Mouse (Mus musculus) kidney, embryonic 16.5 days (tissue): ENCODE measurements at regions not wholly inside any gene's neighbourhood (a gene's known extent, or its start where the extent isn't known, plus 50 kb on each side); places are given as distances from the start of the nearest gene placed in this dataset.

Experiments used
- ATAC-seq: fragments of 200-750 bp; cut with Nextera tagmentation; 2 replicates; pipeline ENCODE4 v1.8.0; 2017; ENCODE audit warnings: moderate TSS enrichment; ENCODE audit not compliant: low FRiP score, low TSS enrichment
- H3K27ac ChIP-seq: fragments of 300-500 bp; sonication (generic); 2 replicates; pipeline ENCODE4 v1.5.1; 2014; ENCODE audit warnings: low read length
- H3K27me3 ChIP-seq: fragments of 300-500 bp; sonication (generic); 2 replicates; pipeline ENCODE4 v1.6.1; 2014; ENCODE audit warnings: low read length, control low read depth, mixed read lengths; ENCODE audit not compliant: insufficient read depth
- H3K36me3 ChIP-seq: fragments of 300-500 bp; sonication (generic); 2 replicates; pipeline ENCODE4 v1.6.1; 2014; ENCODE audit warnings: low read length, control low read depth, mixed read lengths; ENCODE audit not compliant: insufficient read depth
- H3K4me1 ChIP-seq: fragments of 300-500 bp; sonication (generic); 2 replicates; pipeline ENCODE4 v1.6.1; 2014; ENCODE audit warnings: low read length, control low read depth, mixed read lengths; ENCODE audit not compliant: insufficient read depth
- H3K4me2 ChIP-seq: fragments of 300-500 bp; sonication (generic); replicated peaks from 2 replicates; pipeline ENCODE4 v1.6.1; 2014; ENCODE audit warnings: low read depth, low read length
- H3K4me3 ChIP-seq: fragments of 300-500 bp; sonication (generic); 2 replicates; pipeline ENCODE4 v1.5.1; 2014; ENCODE audit warnings: mild to moderate bottlenecking, low read length
- H3K9ac ChIP-seq: fragments of 300-500 bp; sonication (generic); replicated peaks from 2 replicates; pipeline ENCODE4 v1.6.1; 2014; ENCODE audit warnings: low read length
- H3K9me3 ChIP-seq: fragments of 300-500 bp; sonication (generic); 2 replicates; pipeline ENCODE4 v1.6.1; 2016; ENCODE audit warnings: low read length, control low read depth
- WGBS: fragments of 180-500 bp; shearing (Covaris S2); extraction: QIAGEN DNeasy Blood & Tissue Kit; methylation state at CpG from one replicate; pipeline ENCODE4 v1.1.7; 2014; 5-methylcytosine and 5-hydroxymethylcytosine counted together

GRCm38 (mm10) chr4:54704696-54705095 is 240.2 kb upstream of the Zfp462 start:
- Histone ChIP-seq H3K4me1 (no peaks in the 10 kb centered on the region), H3K9ac (no peak overlapping the region), H3K27me3 (no peaks in the 10 kb centered on the region), H3K27ac (no peak overlapping the region), H3K4me3 (no peak overlapping the region), H3K4me2 (no peak overlapping the region), H3K36me3 (no peaks in the 10 kb centered on the region), H3K9me3 (no peaks in the 10 kb centered on the region)
- 76% methylated on average over 5 of the region's 5 CpGs for WGBS
- no peak for ATAC-seq

GRCm38 (mm10) chr4:54709751-54710150 is 235.1 kb upstream of the Zfp462 start:
- no peak for ATAC-seq
- H3K9me3 ChIP-seq = no peaks in the 10 kb centered on the region
- no peaks in the 10 kb centered on the region for H3K4me1 ChIP-seq
- no peak overlapping the region for H3K9ac ChIP-seq
- H3K27ac ChIP-seq = no peak overlapping the region
- H3K27me3 ChIP-seq = no peaks in the 10 kb centered on the region
- H3K4me3 ChIP-seq = no peak overlapping the region
- no peaks in the 10 kb centered on the region for H3K36me3 ChIP-seq
- H3K4me2 ChIP-seq = no peak overlapping the region

DNA sequence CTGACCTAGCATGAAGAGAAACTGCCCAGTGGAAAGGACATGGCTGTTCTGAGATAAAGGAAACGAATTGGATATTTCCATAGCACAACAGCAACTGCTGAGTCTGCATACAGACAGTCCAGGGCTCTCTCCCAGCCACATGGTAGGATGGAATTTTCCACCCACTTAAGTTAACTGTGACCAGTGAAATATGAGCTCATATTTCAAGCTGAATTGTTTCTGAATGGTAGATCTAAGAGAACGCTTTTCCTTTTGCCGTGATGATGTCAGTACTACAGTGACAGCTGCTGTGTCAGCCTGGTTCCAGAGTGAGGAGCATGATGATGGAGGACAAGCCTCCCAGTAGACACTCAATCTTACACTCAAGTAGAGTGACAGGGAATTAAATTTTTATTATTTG is 231.9 kb upstream of the Zfp462 start:
- no peak overlapping the region for H3K4me3 ChIP-seq
- H3K4me2 ChIP-seq = no peak overlapping the region
- no peak overlapping the region for H3K9ac ChIP-seq
- no peaks in the 10 kb centered on the region for H3K27me3 ChIP-seq
- WGBS = 25% methylated on average over 3 of the region's 3 CpGs
- 0 out of 2 replicates have a peak, but pooled peaks have one; percentile 65 for ATAC-seq
- no peaks in the 10 kb centered on the region for H3K36me3 ChIP-seq
- H3K27ac ChIP-seq = no peak overlapping the region
- no peaks in the 10 kb centered on the region for H3K9me3 ChIP-seq
- no peaks in the 10 kb centered on the region for H3K4me1 ChIP-seq

DNA sequence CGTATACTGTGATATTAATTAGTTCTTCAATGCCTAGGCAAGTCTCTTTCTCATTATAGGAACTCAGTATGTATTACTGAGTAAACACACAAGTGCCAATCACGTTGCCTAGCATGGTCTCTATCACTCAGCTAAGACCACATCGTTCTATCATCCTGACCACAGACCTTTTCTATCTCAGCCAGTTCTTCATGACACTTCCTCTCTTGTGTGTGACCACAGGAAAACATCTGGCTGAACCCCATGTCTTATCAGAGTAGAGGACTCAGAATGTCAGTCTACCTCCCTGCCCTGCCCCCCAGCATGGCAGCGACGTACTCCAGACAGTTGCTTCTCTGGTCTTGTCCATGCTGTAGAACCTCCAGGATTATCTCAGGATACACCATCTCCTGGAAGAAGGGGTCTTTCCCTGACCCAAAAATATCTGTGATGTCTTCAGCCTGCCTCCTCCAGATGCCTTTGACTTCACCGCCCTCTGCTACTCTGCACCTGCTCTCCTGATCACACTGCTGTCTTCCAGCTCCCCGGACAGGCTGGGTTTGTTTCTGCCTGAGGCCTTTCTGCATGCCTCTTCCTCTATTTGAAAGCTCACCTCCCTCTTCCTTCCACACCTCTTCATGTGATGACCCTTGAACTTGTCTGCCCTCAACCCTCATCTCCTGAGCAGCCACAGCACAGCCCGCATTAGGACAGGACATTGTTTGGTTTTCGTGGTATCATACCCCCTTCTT is 230.1 kb upstream of the Zfp462 start:
- H3K4me2 ChIP-seq = no peak overlapping the region
- no peaks in the 10 kb centered on the region for H3K27me3 ChIP-seq
- no peak overlapping the region for H3K27ac ChIP-seq
- H3K9ac ChIP-seq = no peak overlapping the region
- H3K9me3 ChIP-seq = no peaks in the 10 kb centered on the region
- no peaks in the 10 kb centered on the region for H3K4me1 ChIP-seq
- WGBS = 66% methylated on average over 9 of the region's 9 CpGs
- H3K36me3 ChIP-seq = no peaks in the 10 kb centered on the region
- no peak overlapping the region for H3K4me3 ChIP-seq
- no peak for ATAC-seq

- 59% methylated on average over 1 of the region's 1 CpGs for WGBS
- no peak for ATAC-seq
- no peak overlapping the region for H3K4me3 ChIP-seq
- H3K27me3 ChIP-seq = no peaks in the 10 kb centered on the region
- H3K9me3 ChIP-seq = no peaks in the 10 kb centered on the region
- no peaks in the 10 kb centered on the region for H3K36me3 ChIP-seq
- H3K4me2 ChIP-seq = no peak overlapping the region
- H3K4me1 ChIP-seq = no peaks in the 10 kb centered on the region
- no peak overlapping the region for H3K9ac ChIP-seq
- H3K27ac ChIP-seq = no peak overlapping the region
Observed at GRCm38 (mm10) chr4:54718083-54718482, 226.8 kb upstream of the Zfp462 start.

DNA sequence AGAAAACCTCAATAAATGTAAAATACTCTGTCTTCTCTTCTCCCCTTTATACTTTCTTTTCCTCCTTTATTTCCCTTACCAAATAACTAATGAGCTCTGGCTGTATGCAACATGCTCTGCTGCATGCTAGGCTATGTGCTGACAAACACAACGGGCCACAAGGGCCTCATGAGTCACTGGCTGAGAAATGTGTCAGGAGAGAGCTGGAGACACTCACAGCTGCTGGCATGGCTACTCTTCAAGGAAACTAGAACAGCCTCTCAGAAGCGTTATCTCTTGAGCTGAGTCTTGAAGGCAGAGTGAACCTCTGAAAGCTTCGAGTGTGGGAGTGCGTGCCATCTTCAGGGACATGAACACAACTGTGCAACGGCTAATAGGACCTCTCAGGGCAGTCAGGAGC is 205.8 kb upstream of the Zfp462 start:
- WGBS = 65% methylated on average over 5 of the region's 5 CpGs
- Histone ChIP-seq H3K9me3 (no peaks in the 10 kb centered on the region), H3K4me3 (no peak overlapping the region), H3K9ac (no peak overlapping the region), H3K27ac (no peak overlapping the region), H3K4me1 (no peaks in the 10 kb centered on the region), H3K36me3 (no peaks in the 10 kb centered on the region), H3K27me3 (no peaks in the 10 kb centered on the region), H3K4me2 (no peak overlapping the region)
- ATAC-seq = no peak

DNA sequence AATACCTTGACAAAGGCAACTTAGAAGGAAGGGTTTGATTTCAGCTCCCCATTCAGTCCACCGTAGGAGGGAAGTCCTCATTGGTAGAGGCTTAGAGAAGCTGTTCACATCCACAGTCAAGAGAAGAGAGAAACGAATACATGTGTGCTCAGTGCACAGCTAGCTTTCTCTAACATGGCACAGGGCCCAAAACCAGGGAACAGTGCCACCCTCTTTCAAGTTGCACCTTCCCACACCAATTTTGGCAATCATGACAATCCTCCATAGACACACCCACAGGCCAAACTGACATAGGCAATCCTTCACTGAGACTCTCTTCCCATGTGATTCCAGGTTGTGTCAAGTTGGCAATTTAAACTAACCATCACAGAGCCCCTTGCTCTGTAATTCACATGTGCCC is 193.4 kb upstream of the Zfp462 start:
- ATAC-seq = no peak
- WGBS = 74% methylated on average over 2 of the region's 2 CpGs
- Histone ChIP-seq H3K9me3 (no peaks in the 10 kb centered on the region; the same call in 1 of the 2 replicates), H3K4me3 (no peak overlapping the region), H3K4me2 (no peak overlapping the region), H3K27me3 (no peaks in the 10 kb centered on the region), H3K36me3 (no peaks in the 10 kb centered on the region), H3K4me1 (no peaks in the 10 kb centered on the region), H3K9ac (no peak overlapping the region), H3K27ac (no peak overlapping the region)

DNA sequence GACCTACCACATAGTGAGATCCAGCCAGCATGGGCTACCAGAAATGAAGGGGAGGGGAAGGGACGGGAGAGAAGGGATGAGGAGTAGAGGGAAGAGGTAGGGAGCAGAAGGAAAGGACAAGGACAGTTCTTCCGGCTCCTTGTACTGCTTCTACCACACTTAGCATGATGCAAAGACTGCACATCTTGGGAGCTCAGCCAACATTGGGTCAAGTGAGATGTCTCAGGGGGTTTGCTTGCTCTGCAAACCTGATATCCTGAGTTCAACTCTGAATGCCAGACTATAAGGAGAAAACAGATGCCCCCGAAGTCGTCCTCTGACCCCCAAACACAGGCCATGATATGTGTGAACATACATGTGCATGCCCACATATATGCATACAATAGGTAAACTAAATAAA is 188.4 kb upstream of the Zfp462 start:
- H3K9me3 ChIP-seq = no peaks in the 10 kb centered on the region
- WGBS = 89% methylated on average over 4 of the region's 4 CpGs
- peaks cover 9% of the 10 kb centered on the region for H3K4me1 ChIP-seq
- H3K27me3 ChIP-seq = no peaks in the 10 kb centered on the region
- H3K4me2 ChIP-seq = no peak overlapping the region
- no peak overlapping the region for H3K9ac ChIP-seq
- no peaks in the 10 kb centered on the region for H3K36me3 ChIP-seq
- ATAC-seq = no peak
- no peak overlapping the region for H3K4me3 ChIP-seq
- no peak overlapping the region for H3K27ac ChIP-seq

DNA sequence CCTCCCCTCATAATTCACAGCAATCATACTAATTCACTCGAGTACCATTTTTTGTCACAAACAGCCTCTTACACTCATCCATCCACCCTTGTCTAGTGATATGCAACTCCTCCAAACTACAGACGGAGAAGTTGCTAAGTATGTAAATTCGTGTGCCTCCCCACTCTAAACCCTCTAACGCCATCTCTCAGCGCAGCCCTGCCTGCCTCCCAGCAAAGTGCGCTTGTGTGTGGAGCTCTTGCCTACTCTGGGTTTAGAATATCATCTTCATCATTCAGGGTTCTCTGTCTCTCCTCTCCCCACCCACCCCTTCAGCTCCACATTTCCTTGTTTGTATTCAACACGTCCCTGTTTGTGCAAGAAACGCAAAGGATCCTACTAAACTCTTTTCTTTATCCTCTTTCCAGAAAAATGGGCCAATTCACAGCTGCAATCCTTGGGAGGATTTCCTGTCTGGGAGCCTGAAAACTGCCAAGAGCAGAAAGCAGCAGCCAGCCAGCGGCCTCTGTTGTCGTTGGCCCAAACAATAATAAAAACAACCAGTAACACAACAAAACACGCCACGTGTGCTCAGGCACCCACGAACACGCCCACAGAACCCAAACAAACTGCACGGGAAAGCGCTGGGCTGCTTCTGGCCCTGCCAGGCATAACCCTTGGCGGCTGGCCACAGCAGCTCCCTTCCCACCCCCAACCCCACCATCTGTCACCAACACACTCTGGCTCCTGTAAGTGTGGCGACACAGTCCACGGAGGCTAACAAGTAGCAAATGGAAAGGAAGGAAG is 186.9 kb upstream of the Zfp462 start:
- peak overlapping the region; percentile 29 for H3K4me3 ChIP-seq
- ATAC-seq = peak; percentile 71; the same call in 1 of the 2 replicates
- 20% methylated on average over 19 of the region's 19 CpGs for WGBS

DNA sequence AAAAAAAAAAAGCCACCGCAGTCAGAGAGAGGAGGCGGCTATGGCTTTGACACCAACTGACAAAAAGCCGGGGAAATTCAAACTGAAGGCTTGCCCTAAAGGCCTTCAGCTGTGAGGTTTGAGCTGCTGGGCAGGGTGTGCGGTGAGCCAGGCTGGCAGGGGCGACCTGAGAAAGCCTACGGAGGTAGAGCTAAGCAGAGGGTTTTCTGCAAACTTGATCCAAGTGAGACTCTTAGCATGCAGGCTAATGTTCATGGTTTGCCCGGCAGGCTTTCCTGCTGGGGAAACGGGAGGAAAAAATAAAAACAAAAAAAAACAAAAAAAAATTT is 186.4 kb upstream of the Zfp462 start:
- Histone ChIP-seq H3K9ac (peak overlapping the region; percentile 47; the same call in 1 of the 2 replicates), H3K4me1 (peaks cover 9% of the 10 kb centered on the region), H3K4me2 (peak overlapping the region; percentile 58), H3K27ac (no peak overlapping the region), H3K9me3 (no peaks in the 10 kb centered on the region), H3K4me3 (peak overlapping the region; percentile 29), H3K27me3 (no peaks in the 10 kb centered on the region), H3K36me3 (no peaks in the 10 kb centered on the region)
- WGBS = 20% methylated on average over 8 of the region's 8 CpGs
- no peak for ATAC-seq

More for the DNA sequence above, 186.9 kb upstream of the Zfp462 start:
- Histone ChIP-seq H3K9me3 (no peaks in the 10 kb centered on the region), H3K27ac (no peak overlapping the region), H3K4me2 (peak overlapping the region; percentile 58), H3K9ac (peak overlapping the region; percentile 47; the same call in 1 of the 2 replicates), H3K4me1 (peaks cover 9% of the 10 kb centered on the region), H3K36me3 (no peaks in the 10 kb centered on the region), H3K27me3 (no peaks in the 10 kb centered on the region)
